Mouse (Mus musculus): ENCODE results near the gene Ecel1.

Ecel1 gene

GRCm38 (mm10) chr1:87171312-87171711 lies 15.0 kb upstream of the Ecel1 start:
- DNase-seq (ENCODE audit: extremely low read depth, low read depth, low spot score): no peak

- no peak for DNase-seq (ENCODE audit: extremely low read depth, low read depth, low spot score)
Observed at GRCm38 (mm10) chr1:87170458-87170857, 14.1 kb upstream of the Ecel1 start.

- DNase-seq (ENCODE audit: extremely low read depth, low read depth, low spot score): no peak
Observed at GRCm38 (mm10) chr1:87164796-87165184, 8.5 kb upstream of the Ecel1 start.

GRCm38 (mm10) chr1:87164164-87164795 lies 8.0 kb upstream of the Ecel1 start:
- no peak for DNase-seq (ENCODE audit: extremely low read depth, low read depth, low spot score)

GRCm38 (mm10) chr1:87159396-87159795 lies 3.1 kb upstream of the Ecel1 start:
- no peak for DNase-seq (ENCODE audit: extremely low read depth, low read depth, low spot score)

- no peak for DNase-seq (ENCODE audit: extremely low read depth, low read depth, low spot score)
Observed at GRCm38 (mm10) chr1:87155531-87156198, 656 bp downstream of the Ecel1 start.

GRCm38 (mm10) chr1:87154501-87155120 lies 1.7 kb downstream of the Ecel1 start:
- DNase-seq (ENCODE audit: extremely low read depth, low read depth, low spot score): no peak

GRCm38 (mm10) chr1:87153776-87154500 lies 2.4 kb downstream of the Ecel1 start:
- DNase-seq (ENCODE audit: extremely low read depth, low read depth, low spot score): no peak

GRCm38 (mm10) chr1:87151286-87151685 lies 5.0 kb downstream of the Ecel1 start:
- no peak for DNase-seq (ENCODE audit: extremely low read depth, low read depth, low spot score)

GRCm38 (mm10) chr1:87149422-87149821 lies 6.9 kb downstream of the Ecel1 start:
- DNase-seq (ENCODE audit: extremely low read depth, low read depth, low spot score): no peak

- no peak for DNase-seq (ENCODE audit: extremely low read depth, low read depth, low spot score)
Observed at GRCm38 (mm10) chr1:87143141-87143540, 13.2 kb downstream of the Ecel1 start.

GRCm38 (mm10) chr1:87142456-87142855 lies 13.9 kb downstream of the Ecel1 start:
- no peak for DNase-seq (ENCODE audit: extremely low read depth, low read depth, low spot score)

GRCm38 (mm10) chr1:87141550-87141949 lies 14.8 kb downstream of the Ecel1 start:
- no peak for DNase-seq (ENCODE audit: extremely low read depth, low read depth, low spot score)

GRCm38 (mm10) chr1:87131803-87132202 lies 24.5 kb downstream of the Ecel1 start:
- DNase-seq (ENCODE audit: extremely low read depth, low read depth, low spot score): no peak

GRCm38 (mm10) chr1:87127206-87128030 lies 28.9 kb downstream of the Ecel1 start:
- DNase-seq (ENCODE audit: extremely low read depth, low read depth, low spot score): no peak

GRCm38 (mm10) chr1:87124673-87125072 lies 31.6 kb downstream of the Ecel1 start, which contains the start of gene Akp3:
Gene Akp3 (plus strand): TSS chr1:87124973.
- no peak for DNase-seq (ENCODE audit: extremely low read depth, low read depth, low spot score)

GRCm38 (mm10) chr1:87114784-87115183 lies 41.5 kb downstream of the Ecel1 start:
- no peak for DNase-seq (ENCODE audit: extremely low read depth, low read depth, low spot score)

GRCm38 (mm10) chr1:87111719-87112354 lies 44.5 kb downstream of the Ecel1 start:
- no peak for DNase-seq (ENCODE audit: extremely low read depth, low read depth, low spot score)

- DNase-seq (ENCODE audit: extremely low read depth, low read depth, low spot score): no peak
Observed at GRCm38 (mm10) chr1:87108564-87108963, 47.8 kb downstream of the Ecel1 start.

GRCm38 (mm10) chr1:87106536-87106935 lies 49.8 kb downstream of the Ecel1 start:
- DNase-seq (ENCODE audit: extremely low read depth, low read depth, low spot score): no peak

All from fat pad, adult 2 months (tissue).